Mouse (Mus musculus) embryonic facial prominence, embryonic 13.5 days (tissue): ENCODE data around the gene Sp4. TPM values are rescaled to one million over a fixed set of nuclear protein-coding genes. Genes with fewer than 3 reads are reported as not detected.

Experiments
- ATAC-seq: fragments of 200-750 bp; cut with Nextera tagmentation; 2 replicates; pipeline ENCODE4 v1.8.0; 2017; ENCODE audit warnings: low read depth; ENCODE audit not compliant: insufficient number of reproducible peaks, insufficient read depth, low FRiP score, low TSS enrichment
- H3K27ac ChIP-seq: fragments of 300-500 bp; sonication (generic); 2 replicates; pipeline ENCODE4 v1.5.1; 2015; ENCODE audit warnings: moderate library complexity, mild to moderate bottlenecking, inconsistent platforms
- H3K27me3 ChIP-seq: fragments of 300-500 bp; sonication (generic); 2 replicates; pipeline ENCODE4 v1.6.1; 2015; ENCODE audit warnings: mild to moderate bottlenecking, inconsistent platforms
- H3K36me3 ChIP-seq: fragments of 300-500 bp; sonication (generic); 2 replicates; pipeline ENCODE4 v1.6.1; 2015; ENCODE audit warnings: mild to moderate bottlenecking, inconsistent platforms
- H3K4me1 ChIP-seq: fragments of 300-500 bp; sonication (generic); 2 replicates; pipeline ENCODE4 v1.6.1; 2015; ENCODE audit warnings: inconsistent platforms
- H3K4me2 ChIP-seq: fragments of 300-500 bp; sonication (generic); 2 replicates; pipeline ENCODE4 v1.6.1; 2015; ENCODE audit warnings: moderate library complexity, mild to moderate bottlenecking, inconsistent platforms
- H3K4me3 ChIP-seq: fragments of 300-500 bp; sonication (generic); 2 replicates; pipeline ENCODE4 v1.5.1; 2015; ENCODE audit warnings: mild to moderate bottlenecking, inconsistent platforms
- H3K9ac ChIP-seq: fragments of 300-500 bp; sonication (generic); 2 replicates; pipeline ENCODE4 v1.6.1; 2015; ENCODE audit warnings: mild to moderate bottlenecking, inconsistent platforms
- H3K9me3 ChIP-seq: fragments of 300-500 bp; sonication (generic); 2 replicates; pipeline ENCODE4 v1.6.1; 2016; ENCODE audit warnings: inconsistent platforms
- WGBS: fragments of 180-500 bp; shearing (Covaris S2); methylation state at CpG from one replicate; pipeline ENCODE4 v1.1.7; 2015; ENCODE audit warnings: mixed read lengths; 5-methylcytosine and 5-hydroxymethylcytosine counted together
- polyA plus RNA-seq: library from polyadenylated mRNA; unstranded; fragments of >200 nt; fragmentation: Nextera tagmentation; extraction: Ambion mirVana; gene quantifications from 2 replicates; pipeline ENCODE4 v1.2.1, GENCODE M21; 2015

Gene Sp4
- polyA plus RNA-seq, 1 experiment from 2014 or later: 9.5 TPM

- Histone ChIP-seq H3K36me3 (peaks cover 7% of the 10 kb centered on the region; the same call in 1 of the 2 replicates), H3K4me2 (no peak overlapping the region), H3K27ac (no peak overlapping the region), H3K4me3 (no peak overlapping the region), H3K27me3 (no peaks in the 10 kb centered on the region), H3K9me3 (no peaks in the 10 kb centered on the region), H3K4me1 (no peaks in the 10 kb centered on the region), H3K9ac (no peak overlapping the region)
- WGBS: 63% methylated on average over 1 of the region's 1 CpGs
- no peak for ATAC-seq
These were observed 37.4 kb downstream of the Sp4 start for GRCm38 (mm10) chr12:118263878-118264277.

- Histone ChIP-seq H3K36me3 (no peaks in the 10 kb centered on the region), H3K9me3 (no peaks in the 10 kb centered on the region), H3K27me3 (no peaks in the 10 kb centered on the region), H3K4me1 (no peaks in the 10 kb centered on the region), H3K4me3 (no peak overlapping the region), H3K9ac (no peak overlapping the region), H3K27ac (no peak overlapping the region), H3K4me2 (no peak overlapping the region)
- WGBS: 68% methylated on average over 1 of the region's 1 CpGs
- ATAC-seq: no peak
These were observed 45.9 kb downstream of the Sp4 start for GRCm38 (mm10) chr12:118255292-118255782.

- 41% methylated on average over 3 of the region's 3 CpGs for WGBS
- H3K27me3 ChIP-seq: no peaks in the 10 kb centered on the region
- ATAC-seq: no peak
- no peak overlapping the region for H3K9ac ChIP-seq
- H3K36me3 ChIP-seq: no peaks in the 10 kb centered on the region
- no peak overlapping the region for H3K4me2 ChIP-seq
- no peaks in the 10 kb centered on the region for H3K9me3 ChIP-seq
- H3K4me3 ChIP-seq: no peak overlapping the region
- H3K4me1 ChIP-seq: no peaks in the 10 kb centered on the region
- no peak overlapping the region for H3K27ac ChIP-seq
These were observed 80.1 kb downstream of the Sp4 start for GRCm38 (mm10) chr12:118221182-118221581.

GRCm38 (mm10) chr12:118220062-118220461 is 81.2 kb downstream of the Sp4 start:
- Histone ChIP-seq H3K4me1 (no peaks in the 10 kb centered on the region), H3K9ac (no peak overlapping the region)

GRCm38 (mm10) chr12:118212163-118212562 is 89.1 kb downstream of the Sp4 start:
- H3K27me3 ChIP-seq: no peaks in the 10 kb centered on the region
- no peaks in the 10 kb centered on the region for H3K4me1 ChIP-seq
- H3K9ac ChIP-seq: no peak overlapping the region
- WGBS: 84% methylated on average over 2 of the region's 2 CpGs
- no peaks in the 10 kb centered on the region for H3K9me3 ChIP-seq
- ATAC-seq: no peak
- no peak overlapping the region for H3K4me2 ChIP-seq
- H3K27ac ChIP-seq: no peak overlapping the region
- H3K36me3 ChIP-seq: no peaks in the 10 kb centered on the region
- H3K4me3 ChIP-seq: no peak overlapping the region

More at GRCm38 (mm10) chr12:118220062-118220461, 81.2 kb downstream of the Sp4 start:
- no peaks in the 10 kb centered on the region for H3K36me3 ChIP-seq
- ATAC-seq: no peak
- H3K4me3 ChIP-seq: no peak overlapping the region
- H3K9me3 ChIP-seq: no peaks in the 10 kb centered on the region
- H3K27me3 ChIP-seq: no peaks in the 10 kb centered on the region
- H3K4me2 ChIP-seq: no peak overlapping the region
- H3K27ac ChIP-seq: no peak overlapping the region

GRCm38 (mm10) chr12:118198386-118199093 is 102.7 kb downstream of the Sp4 start, which contains the start of gene Dnah11:
Gene Dnah11 (minus strand): TSS chr12:118199043.
- Histone ChIP-seq H3K4me1 (peaks cover 9% of the 10 kb centered on the region), H3K4me2 (peak within 1 kb of the TSS; percentile 84), H3K36me3 (no peaks in the 10 kb centered on the region), H3K27ac (no peak within 1 kb of the TSS), H3K9me3 (no peaks in the 10 kb centered on the region), H3K9ac (peak within 1 kb of the TSS; percentile 61), H3K27me3 (peaks cover 43% of the 10 kb centered on the region), H3K4me3 (peak within 1 kb of the TSS; percentile 48)
- under 1% methylated on average over 47 of the region's 47 CpGs for WGBS
- ATAC-seq: peak; percentile 91

- Histone ChIP-seq H3K4me3 (no peak overlapping the region), H3K9ac (no peak overlapping the region), H3K9me3 (no peaks in the 10 kb centered on the region), H3K27ac (no peak overlapping the region), H3K4me2 (no peak overlapping the region), H3K4me1 (peaks cover 9% of the 10 kb centered on the region), H3K36me3 (no peaks in the 10 kb centered on the region), H3K27me3 (peaks cover 43% of the 10 kb centered on the region)
- 59% methylated on average over 2 of the region's 2 CpGs for WGBS
- ATAC-seq: no peak
These were observed 104.7 kb downstream of the Sp4 start for GRCm38 (mm10) chr12:118196583-118196982.

GRCm38 (mm10) chr12:118189535-118189934 is 111.7 kb downstream of the Sp4 start:
- 67% methylated on average over 3 of the region's 3 CpGs for WGBS
- Histone ChIP-seq H3K36me3 (no peaks in the 10 kb centered on the region), H3K9me3 (no peaks in the 10 kb centered on the region), H3K27ac (no peak overlapping the region), H3K9ac (no peak overlapping the region), H3K4me3 (no peak overlapping the region), H3K27me3 (peaks cover 16% of the 10 kb centered on the region), H3K4me1 (no peaks in the 10 kb centered on the region), H3K4me2 (no peak overlapping the region)
- no peak for ATAC-seq

- Histone ChIP-seq H3K4me3 (no peak overlapping the region), H3K27me3 (peaks cover 16% of the 10 kb centered on the region), H3K9me3 (no peaks in the 10 kb centered on the region), H3K27ac (no peak overlapping the region), H3K36me3 (no peaks in the 10 kb centered on the region), H3K4me2 (no peak overlapping the region), H3K4me1 (no peaks in the 10 kb centered on the region), H3K9ac (no peak overlapping the region)
- no peak for ATAC-seq
- WGBS: 66% methylated on average over 2 of the region's 2 CpGs
These were observed 113.6 kb downstream of the Sp4 start for GRCm38 (mm10) chr12:118187663-118188062.

GRCm38 (mm10) chr12:118186881-118187489 is 114.3 kb downstream of the Sp4 start:
- H3K27me3 ChIP-seq: peaks cover 16% of the 10 kb centered on the region
- no peak overlapping the region for H3K4me2 ChIP-seq
- H3K9me3 ChIP-seq: no peaks in the 10 kb centered on the region
- no peak overlapping the region for H3K27ac ChIP-seq
- H3K9ac ChIP-seq: no peak overlapping the region
- no peak overlapping the region for H3K4me3 ChIP-seq
- ATAC-seq: no peak
- 15% methylated on average over 4 of the region's 4 CpGs for WGBS
- no peaks in the 10 kb centered on the region for H3K4me1 ChIP-seq
- H3K36me3 ChIP-seq: no peaks in the 10 kb centered on the region

GRCm38 (mm10) chr12:118186120-118186880 is 114.9 kb downstream of the Sp4 start:
- no peaks in the 10 kb centered on the region for H3K9me3 ChIP-seq
- H3K4me3 ChIP-seq: no peak overlapping the region
- no peak overlapping the region for H3K4me2 ChIP-seq
- H3K36me3 ChIP-seq: no peaks in the 10 kb centered on the region
- no peak overlapping the region for H3K27ac ChIP-seq
- WGBS: 13% methylated on average over 4 of the region's 4 CpGs
- H3K9ac ChIP-seq: no peak overlapping the region
- no peak for ATAC-seq
- H3K27me3 ChIP-seq: peaks cover 16% of the 10 kb centered on the region
- no peaks in the 10 kb centered on the region for H3K4me1 ChIP-seq
